Mouse (Mus musculus) stomach, embryonic 16.5 days (tissue): ENCODE data around the gene Lzts2. TPM values are rescaled to one million over a fixed set of nuclear protein-coding genes. Genes with fewer than 3 reads are reported as not detected.

Experiments
- ATAC-seq: fragments of 200-750 bp; cut with Nextera tagmentation; 2 replicates; pipeline ENCODE4 v1.8.0; 2017; ENCODE audit warnings: moderate number of reproducible peaks, moderate TSS enrichment; ENCODE audit not compliant: insufficient read depth, low FRiP score
- H3K27ac ChIP-seq: fragments of 300-500 bp; sonication (generic); 2 replicates; pipeline ENCODE4 v1.5.1; 2014; ENCODE audit warnings: low read length
- H3K27me3 ChIP-seq: fragments of 300-500 bp; sonication (generic); 2 replicates; pipeline ENCODE4 v1.6.1; 2014; ENCODE audit warnings: low read length, control low read depth, mixed read lengths; ENCODE audit not compliant: control insufficient read depth, insufficient read depth
- H3K36me3 ChIP-seq: fragments of 300-500 bp; sonication (generic); 2 replicates; pipeline ENCODE4 v1.6.1; 2014; ENCODE audit warnings: low read length; ENCODE audit not compliant: control insufficient read depth, insufficient read depth
- H3K4me1 ChIP-seq: fragments of 300-500 bp; sonication (generic); 2 replicates; pipeline ENCODE4 v1.6.1; 2014; ENCODE audit warnings: low read length, control low read depth, mixed read lengths; ENCODE audit not compliant: control insufficient read depth, insufficient read depth
- H3K4me2 ChIP-seq: fragments of 300-500 bp; sonication (generic); 2 replicates; pipeline ENCODE4 v1.6.1; 2014; ENCODE audit warnings: low read depth, low read length, mixed read lengths
- H3K4me3 ChIP-seq: fragments of 300-500 bp; sonication (generic); replicated peaks from 2 replicates; pipeline ENCODE4 v1.5.1; 2014; ENCODE audit warnings: mild to moderate bottlenecking, low read length
- H3K9ac ChIP-seq: fragments of 300-500 bp; sonication (generic); 2 replicates; pipeline ENCODE4 v1.6.1; 2014; ENCODE audit warnings: low read length
- H3K9me3 ChIP-seq: fragments of 300-500 bp; sonication (generic); replicated peaks from 2 replicates; pipeline ENCODE4 v1.6.1; 2016; ENCODE audit warnings: low read length, control low read depth; ENCODE audit not compliant: control insufficient read depth
- WGBS: fragments of 180-500 bp; shearing (Covaris S2); extraction: QIAGEN DNeasy Blood & Tissue Kit; methylation state at CpG from one replicate; pipeline ENCODE4 v1.1.7; 2014; 5-methylcytosine and 5-hydroxymethylcytosine counted together
- polyA plus RNA-seq: library from polyadenylated mRNA; unstranded; fragments of >200 nt; fragmentation: Nextera tagmentation; extraction: Ambion mirVana; gene quantifications from 2 replicates; pipeline ENCODE4 v1.2.1, GENCODE M21; 2015

Lzts2 gene
- polyA plus RNA-seq, 1 experiment from 2014 or later = 36.0 TPM

DNA sequence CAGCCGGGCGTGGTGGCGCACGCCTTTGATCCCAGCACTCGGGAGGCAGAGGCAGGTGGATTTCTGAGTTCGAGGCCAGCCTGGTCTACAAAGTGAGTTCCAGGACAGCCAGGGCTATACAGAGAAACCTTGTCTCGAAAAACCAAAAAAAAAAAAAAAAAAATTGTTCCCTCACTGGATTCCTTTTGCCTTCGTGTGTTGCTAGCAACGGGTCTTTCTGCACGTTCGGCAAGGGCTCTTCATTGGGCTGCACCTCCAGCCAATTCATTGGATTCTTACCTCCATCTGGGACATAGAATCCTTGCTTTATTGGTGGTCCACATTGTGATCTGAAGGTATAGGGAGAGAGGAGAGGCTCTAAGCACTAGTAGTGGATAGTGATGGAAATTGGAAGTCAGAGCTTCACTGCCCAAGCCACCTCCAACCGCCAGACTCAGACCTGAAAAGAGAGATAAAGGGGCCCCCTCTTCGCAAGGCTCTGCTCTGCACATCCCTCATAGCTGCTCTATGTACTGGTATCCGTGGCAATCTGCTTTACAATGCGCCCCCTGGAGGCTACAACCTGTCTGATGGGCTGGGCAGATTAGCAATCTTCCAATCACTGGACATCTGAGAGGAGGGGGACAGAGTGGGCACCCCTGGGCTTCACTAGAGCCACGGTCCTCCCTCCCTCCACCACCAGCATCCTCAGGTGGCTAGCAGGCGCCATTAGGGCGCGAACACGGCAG lies 49.5 kb downstream of the Lzts2 start:
- Histone ChIP-seq H3K9ac (no peak overlapping the region), H3K36me3 (no peaks in the 10 kb centered on the region), H3K27ac (no peak overlapping the region), H3K9me3 (no peaks in the 10 kb centered on the region), H3K4me2 (no peak overlapping the region), H3K27me3 (peaks cover 36% of the 10 kb centered on the region), H3K4me3 (no peak overlapping the region), H3K4me1 (peaks cover 4% of the 10 kb centered on the region; the same call in 1 of the 2 replicates)
- ATAC-seq = peak; percentile 44; the same call in 1 of the 2 replicates
- WGBS = 44% methylated on average over 20 of the region's 20 CpGs

DNA sequence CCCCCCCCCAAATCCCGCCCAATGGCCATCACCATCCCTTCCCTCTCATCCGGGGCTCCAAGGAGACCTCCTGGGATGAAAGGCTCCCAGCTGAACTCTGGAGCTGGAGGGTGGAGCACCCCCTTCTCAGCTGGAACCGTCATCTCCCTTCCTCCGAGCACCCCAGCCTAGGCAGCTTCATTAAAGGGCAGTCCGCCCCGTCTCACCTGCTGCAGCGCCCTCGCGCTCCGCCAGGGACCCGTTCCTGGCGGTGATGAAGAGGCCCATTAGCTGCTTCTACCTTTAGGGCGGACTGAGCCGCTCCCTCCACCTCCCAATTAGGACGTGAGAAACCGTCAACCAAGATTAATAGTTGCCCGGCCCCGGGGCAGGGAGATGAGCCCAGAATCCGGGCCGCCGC lies 51.0 kb downstream of the Lzts2 start:
- ATAC-seq = no peak
- H3K4me3 ChIP-seq = no peak overlapping the region
- no peak overlapping the region for H3K9ac ChIP-seq
- H3K27ac ChIP-seq = no peak overlapping the region
- WGBS = 8% methylated on average over 21 of the region's 21 CpGs
- H3K27me3 ChIP-seq = peaks cover 41% of the 10 kb centered on the region
- H3K36me3 ChIP-seq = no peaks in the 10 kb centered on the region
- no peak overlapping the region for H3K4me2 ChIP-seq
- no peaks in the 10 kb centered on the region for H3K4me1 ChIP-seq
- no peaks in the 10 kb centered on the region for H3K9me3 ChIP-seq

DNA sequence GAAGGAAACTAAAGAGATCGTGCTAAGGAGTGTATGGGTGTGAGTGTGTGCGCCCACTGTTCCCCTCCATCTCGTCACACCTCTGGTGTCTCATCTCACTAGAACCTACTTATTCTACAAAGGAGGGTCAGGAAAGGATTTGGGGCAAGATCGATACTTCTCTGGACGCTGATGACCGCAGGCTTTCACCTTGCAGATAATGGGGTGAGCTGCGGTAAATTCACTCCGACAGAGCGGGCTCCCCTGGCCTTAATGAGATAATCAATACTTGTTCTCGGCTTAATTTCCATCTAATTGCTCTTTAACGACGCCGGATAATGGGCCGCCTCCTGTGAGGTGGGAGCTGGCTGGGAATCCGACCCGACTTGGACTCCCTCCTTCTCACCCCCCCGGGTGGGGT lies 53.0 kb downstream of the Lzts2 start:
- no peaks in the 10 kb centered on the region for H3K9me3 ChIP-seq
- H3K4me3 ChIP-seq = no peak overlapping the region
- H3K4me1 ChIP-seq = no peaks in the 10 kb centered on the region
- no peak overlapping the region for H3K9ac ChIP-seq
- no peak overlapping the region for H3K27ac ChIP-seq
- H3K4me2 ChIP-seq = no peak overlapping the region
- no peak for ATAC-seq
- no peaks in the 10 kb centered on the region for H3K36me3 ChIP-seq
- WGBS = 26% methylated on average over 17 of the region's 17 CpGs
- peaks cover 41% of the 10 kb centered on the region for H3K27me3 ChIP-seq

DNA sequence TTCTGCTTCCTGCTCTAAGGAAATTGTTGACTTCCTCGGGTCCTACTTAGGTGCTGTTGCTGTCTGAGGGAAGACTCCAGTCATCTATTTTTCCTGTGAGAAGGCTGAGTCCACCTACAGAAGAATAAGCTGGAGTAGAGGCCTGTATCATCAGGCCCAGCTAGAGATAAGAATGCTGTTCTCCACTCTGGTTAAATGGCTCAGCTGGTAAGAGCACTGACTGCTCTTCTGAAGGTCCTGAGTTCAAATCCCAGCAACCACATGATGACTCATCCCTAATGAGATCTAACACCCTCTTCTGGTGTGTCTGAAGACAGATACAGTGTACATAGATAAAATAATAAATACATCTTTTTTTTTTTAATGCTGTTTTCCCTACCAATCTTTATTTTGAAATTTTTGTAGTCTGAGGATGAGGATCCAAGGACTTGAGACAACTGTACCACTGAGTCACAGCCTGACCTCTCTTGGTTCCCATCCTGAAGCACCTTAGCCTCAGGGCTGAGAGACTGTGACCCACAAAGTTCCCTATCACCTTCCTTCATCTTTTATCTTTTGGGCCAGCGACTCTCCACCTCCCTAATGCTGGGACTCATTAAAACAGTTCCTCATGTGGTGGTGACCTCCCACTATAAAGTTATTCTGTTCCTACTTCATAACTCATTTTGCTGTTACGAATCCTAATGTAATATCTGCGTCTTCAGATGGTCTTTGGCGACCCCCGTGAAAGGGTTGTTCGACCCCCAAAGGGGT lies 53.7 kb downstream of the Lzts2 start:
- Histone ChIP-seq H3K4me3 (no peak overlapping the region), H3K4me2 (no peak overlapping the region), H3K9me3 (no peaks in the 10 kb centered on the region), H3K36me3 (no peaks in the 10 kb centered on the region), H3K4me1 (no peaks in the 10 kb centered on the region), H3K27ac (no peak overlapping the region), H3K27me3 (peaks cover 41% of the 10 kb centered on the region), H3K9ac (no peak overlapping the region)
- 81% methylated on average over 7 of the region's 7 CpGs for WGBS
- ATAC-seq = no peak

DNA sequence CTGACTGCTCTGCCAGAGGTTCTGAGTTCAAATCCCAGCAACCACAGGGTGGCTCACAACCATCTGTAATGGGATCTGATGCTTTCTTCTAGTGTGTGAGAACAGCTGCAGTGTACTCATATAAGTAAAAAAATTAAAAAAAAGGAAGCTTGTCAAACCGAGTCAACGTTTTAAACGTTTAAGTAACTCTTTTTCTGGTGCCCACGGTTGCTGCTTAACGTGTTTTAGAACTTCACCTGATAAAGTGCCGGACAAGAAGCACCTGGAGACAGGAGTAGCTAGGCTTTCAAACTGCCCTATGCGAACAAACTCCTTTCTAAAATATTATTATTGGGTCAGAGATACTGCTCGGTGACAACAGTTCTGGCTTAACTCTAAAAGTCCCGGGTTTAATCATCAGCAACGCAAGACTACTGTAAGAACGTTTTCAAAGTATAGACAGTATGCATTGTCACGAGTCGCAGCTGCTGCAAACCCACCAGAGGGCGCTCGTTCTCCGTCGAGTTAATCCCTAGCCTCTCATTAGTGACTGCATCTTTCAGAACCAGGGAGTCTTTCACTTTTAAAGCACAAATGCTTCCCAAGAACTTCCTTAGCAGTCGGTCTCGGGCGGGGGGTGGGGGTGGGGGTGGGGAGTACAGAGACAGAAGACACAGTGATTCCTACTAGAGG lies 59.8 kb downstream of the Lzts2 start:
- Histone ChIP-seq H3K27ac (peak overlapping the region; percentile 99), H3K9me3 (no peaks in the 10 kb centered on the region), H3K27me3 (peaks cover 35% of the 10 kb centered on the region), H3K36me3 (no peaks in the 10 kb centered on the region), H3K4me1 (peaks cover 18% of the 10 kb centered on the region), H3K9ac (peak overlapping the region; percentile 93), H3K4me2 (peak overlapping the region; percentile 98), H3K4me3 (peak overlapping the region; percentile 75)
- WGBS = 5% methylated on average over 20 of the region's 20 CpGs
- peak; percentile 27; the same call in 1 of the 2 replicates for ATAC-seq

DNA sequence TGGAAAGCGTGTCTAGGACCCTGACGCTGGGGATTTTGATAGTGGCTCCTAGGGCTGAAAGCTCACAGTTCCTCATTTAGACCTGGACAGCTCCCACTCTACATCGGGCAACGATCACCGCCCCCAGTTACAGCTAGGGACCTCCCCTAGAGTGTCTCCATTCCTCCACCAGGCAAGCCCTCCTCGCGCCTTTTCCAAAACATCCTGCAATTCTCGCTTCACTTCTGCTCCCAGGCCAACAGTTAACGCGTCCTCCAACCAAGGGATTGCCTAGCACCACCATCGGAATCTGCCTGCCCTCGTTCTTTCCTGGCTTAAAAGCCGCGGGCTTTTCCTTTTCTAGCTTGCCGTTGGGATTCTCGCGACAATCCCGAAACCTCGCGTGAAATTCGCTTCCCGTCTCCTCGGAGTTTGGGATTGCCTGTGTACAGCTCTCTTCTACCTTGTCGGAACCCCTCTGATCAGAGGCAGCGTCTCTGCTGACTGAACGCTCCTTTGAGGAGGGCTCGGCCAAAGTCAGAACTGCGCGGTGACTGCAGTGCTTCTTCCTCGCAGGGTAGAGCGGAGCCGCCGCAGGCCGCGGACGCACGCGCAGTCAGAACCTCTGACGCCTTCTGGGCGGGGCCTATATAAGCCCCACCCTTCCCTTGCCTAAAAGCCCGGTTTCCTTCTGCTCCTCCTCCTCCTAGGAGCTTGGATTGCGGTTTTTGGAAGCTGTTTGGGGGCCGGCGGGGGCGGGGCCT lies 60.5 kb downstream of the Lzts2 start, which contains the start of gene Kazald1:
Gene Kazald1 (plus strand): TSS at position 662 of the 743 bp plus-strand sequence.
- Histone ChIP-seq H3K4me3 (peak within 1 kb of the TSS; percentile 75), H3K36me3 (no peaks in the 10 kb centered on the region), H3K9ac (peak within 1 kb of the TSS; percentile 93), H3K4me2 (peak within 1 kb of the TSS; percentile 98), H3K27me3 (peaks cover 33% of the 10 kb centered on the region), H3K9me3 (no peaks in the 10 kb centered on the region), H3K4me1 (peaks cover 19% of the 10 kb centered on the region), H3K27ac (peak within 1 kb of the TSS; percentile 99)
- ATAC-seq = peak; percentile 93
- WGBS = under 1% methylated on average over 45 of the region's 45 CpGs

DNA sequence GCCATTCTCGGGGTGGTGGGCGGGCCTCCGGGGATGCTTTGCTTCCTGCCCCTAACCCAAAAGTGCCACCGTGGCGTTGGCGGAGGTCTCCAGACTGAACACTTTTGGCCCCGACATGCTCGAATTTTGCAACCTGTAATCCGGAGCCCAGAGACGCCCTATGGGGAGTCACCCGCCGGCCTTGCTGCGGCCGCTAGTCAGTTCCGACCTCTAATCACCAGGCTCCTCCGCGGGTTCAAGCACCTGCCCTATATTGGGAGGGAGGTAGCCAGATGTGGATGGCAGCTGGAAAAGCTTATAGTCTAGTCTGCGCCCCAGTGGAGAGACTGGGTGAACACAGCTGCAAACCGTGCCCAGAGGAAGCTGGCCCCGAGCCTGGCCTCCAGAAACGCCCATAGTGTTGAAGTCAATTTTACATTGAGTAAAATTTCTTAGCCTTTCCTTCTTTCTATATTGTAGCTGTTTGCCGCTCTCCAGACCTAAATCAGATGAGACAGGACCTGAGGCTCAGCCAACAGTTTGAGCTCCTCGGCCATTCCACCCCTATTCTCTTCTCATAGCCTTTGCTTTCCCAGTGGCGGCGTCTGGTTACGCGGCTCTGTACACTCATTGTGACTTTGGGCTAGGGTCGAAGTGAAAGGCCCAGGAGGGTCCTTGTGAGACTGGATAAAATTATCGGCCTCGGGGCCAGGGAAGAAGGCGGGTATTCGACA lies 61.3 kb downstream of the Lzts2 start:
- peak overlapping the region; percentile 93 for H3K9ac ChIP-seq
- H3K36me3 ChIP-seq = no peaks in the 10 kb centered on the region
- peak overlapping the region; percentile 99 for H3K27ac ChIP-seq
- H3K4me2 ChIP-seq = peak overlapping the region; percentile 98
- peak overlapping the region; percentile 75 for H3K4me3 ChIP-seq
- peaks cover 40% of the 10 kb centered on the region for H3K27me3 ChIP-seq
- H3K4me1 ChIP-seq = peaks cover 26% of the 10 kb centered on the region
- H3K9me3 ChIP-seq = no peaks in the 10 kb centered on the region
- peak; percentile 32; the same call in 1 of the 2 replicates for ATAC-seq
- WGBS = under 1% methylated on average over 32 of the region's 32 CpGs

DNA sequence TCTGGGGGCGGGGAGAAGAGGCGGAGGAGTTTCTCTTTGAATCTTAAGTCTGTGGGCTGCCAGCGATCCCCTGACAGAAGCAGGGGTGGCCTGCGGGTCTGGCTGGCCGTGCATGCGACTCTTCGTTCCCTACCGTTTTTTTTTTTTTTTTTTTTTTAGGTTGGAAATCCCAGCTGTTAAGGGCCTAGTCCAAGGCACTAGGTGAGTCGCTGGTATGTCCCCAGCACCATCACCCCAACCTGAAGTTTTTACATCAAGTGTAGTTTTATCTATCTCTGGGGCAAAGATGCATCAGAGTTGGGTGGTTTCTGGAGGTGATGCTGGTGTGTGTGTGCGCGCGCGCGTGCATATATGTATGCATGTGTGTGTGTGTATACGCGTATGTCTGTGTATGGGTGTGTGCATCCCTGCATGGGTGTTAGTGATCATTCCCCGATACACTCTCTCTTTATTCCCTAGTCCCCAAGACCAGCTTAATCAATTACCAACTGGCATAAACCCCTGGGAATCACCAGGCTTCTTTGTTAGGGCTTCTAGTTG lies 61.9 kb downstream of the Lzts2 start:
- Histone ChIP-seq H3K4me3 (peak overlapping the region; percentile 75), H3K36me3 (no peaks in the 10 kb centered on the region), H3K27ac (no peak overlapping the region), H3K27me3 (peaks cover 45% of the 10 kb centered on the region), H3K9ac (peak overlapping the region; percentile 93), H3K9me3 (no peaks in the 10 kb centered on the region), H3K4me2 (peak overlapping the region; percentile 98), H3K4me1 (peaks cover 33% of the 10 kb centered on the region)
- ATAC-seq = no peak
- WGBS = 14% methylated on average over 17 of the region's 17 CpGs
